Mouse (Mus musculus) layer of hippocampus, postnatal 14 days (tissue): ENCODE results near the gene Specc1l. TPM values are rescaled to one million over a fixed set of nuclear protein-coding genes. Genes with fewer than 3 reads are reported as not detected.
"Not testable (repeated sequence)": the region's sequence is repeated elsewhere in the genome, so short reads cannot be mapped to it uniquely, and the experiment has no call there.

Experiments
- DNase-seq, 2 experiments: peaks; one replicate each; pipeline ENCODE4 v3.0.0; 2021 to 2022; ENCODE audit warnings: low spot score in 2 of 2, mixed read lengths in 1 of 2
- total RNA-seq, 2 experiments: library from RNA; stranded (reverse); gene quantifications; 2 replicates each; pipeline ENCODE4 v1.2.3; 2021

The Specc1l gene
- total RNA-seq, 2 experiments from 2014 or later, result 46.5 to 49.5 TPM

- DNase-seq, result no peak
These were observed 64.6 kb downstream of the Specc1l start for GRCm38 (mm10) chr10:75276427-75277013.

- peak; percentile 23 to 24 for DNase-seq
These were observed 65.6 kb downstream of the Specc1l start for GRCm38 (mm10) chr10:75277501-75277900.

GRCm38 (mm10) chr10:75282648-75283047, 70.8 kb downstream of the Specc1l start:
- DNase-seq, result no peak

GRCm38 (mm10) chr10:75283821-75284220, 71.9 kb downstream of the Specc1l start:
- DNase-seq, result no peak

- no peak for DNase-seq
These were observed 76.7 kb downstream of the Specc1l start for GRCm38 (mm10) chr10:75288579-75288978.

- no peak for DNase-seq
These were observed 77.5 kb downstream of the Specc1l start for GRCm38 (mm10) chr10:75289392-75289791.

GRCm38 (mm10) chr10:75290650-75291049, 78.8 kb downstream of the Specc1l start:
- no peak for DNase-seq

- no peak for DNase-seq
These were observed 79.5 kb downstream of the Specc1l start for GRCm38 (mm10) chr10:75291338-75291737.

- DNase-seq, result not testable (repeated sequence)
These were observed 80.3 kb downstream of the Specc1l start for GRCm38 (mm10) chr10:75292206-75292605.

- DNase-seq, result no peak
These were observed 81.4 kb downstream of the Specc1l start for GRCm38 (mm10) chr10:75293288-75293687.

GRCm38 (mm10) chr10:75294362-75294761, 82.5 kb downstream of the Specc1l start:
- DNase-seq, result no peak

- no peak for DNase-seq
These were observed 83.1 kb downstream of the Specc1l start for GRCm38 (mm10) chr10:75294926-75295325.

- no peak for DNase-seq
These were observed 86.7 kb downstream of the Specc1l start for GRCm38 (mm10) chr10:75298608-75299007.

- no peak for DNase-seq
These were observed 88.0 kb downstream of the Specc1l start for GRCm38 (mm10) chr10:75299785-75300418.

GRCm38 (mm10) chr10:75301195-75301806, 89.4 kb downstream of the Specc1l start:
- no peak for DNase-seq

GRCm38 (mm10) chr10:75301937-75302336, 90.1 kb downstream of the Specc1l start:
- no peak for DNase-seq

GRCm38 (mm10) chr10:75302536-75302935, 90.7 kb downstream of the Specc1l start:
- no peak for DNase-seq

- peak; percentile 64 to 91 for DNase-seq
These were observed 91.6 kb downstream of the Specc1l start for GRCm38 (mm10) chr10:75303324-75304048.

- no peak for DNase-seq
These were observed 92.2 kb downstream of the Specc1l start for GRCm38 (mm10) chr10:75304049-75304405.

- DNase-seq, result no peak
These were observed 92.5 kb downstream of the Specc1l start for GRCm38 (mm10) chr10:75304413-75304812.

GRCm38 (mm10) chr10:75307130-75307529, 95.3 kb downstream of the Specc1l start:
- DNase-seq, result no peak

GRCm38 (mm10) chr10:75312361-75312760, 100.5 kb downstream of the Specc1l start:
- no peak for DNase-seq
